Mouse (Mus musculus): ENCODE measurements around the gene Ppy. TPM values are rescaled to one million over a fixed set of nuclear protein-coding genes. Genes with fewer than 3 reads are reported as not detected.

The Ppy gene
- not detected for total RNA-seq (2021)
- long read RNA-seq, experiment 1 = 0 reads
- long read RNA-seq, experiment 2 = 0 reads

DNA sequence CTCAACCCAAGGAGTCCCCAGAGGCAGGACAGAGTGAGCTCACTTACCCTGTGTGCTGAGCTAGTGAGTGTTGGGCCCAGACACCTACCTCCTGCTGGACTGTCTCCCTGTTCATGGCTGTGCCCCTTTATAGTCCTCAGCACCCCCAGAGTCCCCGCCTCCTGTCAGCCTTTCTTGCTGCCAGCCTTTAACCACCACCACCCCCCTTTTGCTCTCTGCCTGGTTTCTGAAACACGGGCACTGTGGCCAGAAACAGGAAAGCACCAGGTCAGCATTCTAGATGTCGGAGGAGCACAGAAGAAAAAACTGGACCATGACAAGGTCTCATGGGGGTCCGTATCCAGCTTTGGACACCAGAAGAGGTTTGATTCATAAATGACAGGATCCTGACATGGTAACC lies at the start of gene Ppy:
Ppy (minus strand) TSS at position 101 of the 400 bp plus-strand sequence.
- no peak for DNase-seq (ENCODE audit: low spot score in 2 of 2)

DNA sequence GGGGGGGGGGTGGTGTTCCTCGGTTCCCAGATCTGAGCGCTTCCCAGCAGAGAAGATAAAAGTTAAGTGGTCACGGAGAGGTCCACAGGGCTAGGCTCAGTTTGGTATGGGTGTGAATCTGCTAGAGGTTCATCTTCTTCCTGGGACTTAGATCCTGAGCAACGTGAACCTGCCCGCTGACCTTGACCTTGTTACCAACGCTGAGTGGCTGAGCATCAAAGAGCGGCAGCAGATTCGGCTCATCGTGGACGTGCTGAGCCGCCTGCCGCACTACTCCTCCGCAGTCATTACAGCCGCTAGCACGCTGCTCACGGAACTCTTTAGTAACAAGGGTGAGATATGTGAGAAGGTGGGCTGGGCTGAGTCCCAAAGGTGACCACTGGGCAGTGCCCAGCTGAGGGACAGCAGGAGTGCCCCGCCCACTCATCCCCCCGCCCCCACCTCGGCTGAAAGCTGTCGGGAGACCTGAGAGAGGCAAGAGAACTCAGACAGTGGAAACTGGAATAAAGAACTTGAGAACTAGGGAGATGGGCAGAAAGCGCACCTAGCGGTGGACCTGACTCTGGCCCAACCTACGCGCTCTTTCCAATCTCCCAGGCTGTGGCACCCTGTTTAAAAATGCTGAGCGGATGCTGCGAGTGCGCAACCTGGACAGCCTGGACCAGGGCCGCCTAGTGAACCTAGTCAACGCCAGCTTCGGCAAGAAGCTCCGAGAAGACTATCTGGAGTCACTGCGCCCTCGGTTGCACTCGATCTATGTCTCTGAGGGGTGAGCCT lies 46.3 kb upstream of the Ppy start:
- DNase-seq (ENCODE audit: low spot score in 2 of 2) = no peak

DNA sequence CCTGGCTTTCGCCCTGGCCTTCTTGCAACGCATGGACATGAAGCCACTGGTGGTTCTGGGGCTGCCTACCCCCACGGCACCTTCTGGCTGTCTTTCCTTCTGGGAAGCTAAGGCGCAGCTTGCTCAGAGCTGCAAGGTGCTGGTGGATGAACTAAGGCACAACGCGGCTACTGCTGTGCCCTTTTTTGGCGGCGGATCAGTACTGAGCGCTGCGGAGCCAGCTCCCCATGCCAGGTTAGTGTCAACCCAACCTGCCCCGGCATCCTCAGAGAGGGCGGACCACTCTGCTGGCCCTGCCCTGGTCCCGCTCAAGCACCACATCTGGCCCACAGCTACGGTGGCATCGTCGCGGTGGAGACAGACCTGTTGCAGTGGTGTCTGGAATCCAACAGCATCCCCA lies 45.4 kb upstream of the Ppy start:
- DNase-seq (ENCODE audit: low spot score in 2 of 2) = no peak

DNA sequence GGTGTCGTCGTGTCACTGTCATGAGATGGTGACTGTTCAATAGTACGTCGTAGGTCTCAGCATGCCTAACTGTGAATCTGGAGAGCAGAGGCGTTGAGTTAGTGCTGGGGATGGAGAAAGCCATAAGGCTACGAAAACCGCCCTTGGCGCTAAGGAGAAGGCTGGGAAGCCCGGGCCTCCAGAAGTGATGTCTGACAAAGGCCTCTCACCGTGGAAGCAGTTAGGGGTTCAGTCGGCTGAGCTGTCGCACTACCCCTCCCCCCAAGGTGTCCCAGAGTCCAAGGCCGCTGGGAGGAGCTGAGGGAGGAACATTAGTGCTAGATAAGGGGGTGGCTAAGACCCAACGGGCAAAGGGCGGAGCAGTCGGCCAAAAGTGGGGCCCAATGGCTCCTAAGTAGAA lies 44.9 kb upstream of the Ppy start:
- DNase-seq (ENCODE audit: low spot score in 2 of 2) = no peak

DNA sequence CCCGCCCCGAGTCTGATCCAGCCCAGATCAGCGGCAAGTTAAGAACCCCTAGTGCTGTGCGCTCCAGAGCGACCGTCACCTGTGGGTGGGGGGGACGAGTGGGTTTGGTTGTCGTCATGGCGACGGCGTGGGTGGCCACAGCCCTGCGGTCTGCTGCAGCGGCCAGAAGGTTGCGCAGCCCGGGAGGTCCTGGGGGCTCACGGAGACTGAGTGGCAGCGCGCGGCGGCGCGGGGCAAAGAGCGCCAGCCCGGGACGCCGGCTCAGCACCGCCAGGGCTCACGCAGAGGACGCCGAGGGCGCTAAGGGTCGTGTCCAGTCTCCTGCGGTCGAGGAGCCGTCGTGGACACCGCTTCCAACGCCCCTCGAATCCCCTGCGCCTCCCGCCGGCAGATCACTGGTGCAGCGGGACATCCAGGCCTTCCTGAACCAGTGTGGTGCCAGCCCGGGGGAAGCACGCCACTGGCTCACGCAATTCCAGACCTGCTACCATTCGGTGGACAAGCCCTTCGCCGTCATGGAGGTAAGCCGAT lies 44.4 kb upstream of the Ppy start, which contains the start of gene Nags:
Nags (plus strand) TSS at position 43 of the 531 bp plus-strand sequence.
- no peak for DNase-seq (ENCODE audit: low spot score in 2 of 2)

DNA sequence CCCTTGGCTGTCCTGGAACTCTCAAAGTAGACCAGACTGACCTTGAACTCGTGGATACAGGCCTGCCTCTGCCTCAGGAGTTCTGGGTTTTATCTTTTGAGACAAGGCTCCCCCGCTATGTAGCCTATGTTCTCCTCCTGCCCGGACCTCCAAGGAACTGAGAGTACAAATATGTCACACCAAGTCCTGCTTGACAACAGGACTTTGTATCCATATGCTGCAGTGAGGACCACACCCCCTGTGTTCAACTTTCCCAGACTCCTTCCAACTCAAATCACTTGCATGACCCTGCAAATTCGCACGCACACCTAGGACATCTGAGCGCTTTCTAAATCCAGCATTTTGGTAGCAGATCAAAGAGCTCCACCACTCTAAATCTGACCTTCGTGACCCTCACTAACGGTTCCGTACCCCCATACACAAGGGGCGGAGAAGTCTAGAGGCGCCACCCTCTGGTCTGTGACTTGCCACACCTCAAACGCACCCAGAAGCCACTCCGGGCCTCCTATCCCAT lies 43.9 kb upstream of the Ppy start:
- no peak for DNase-seq (ENCODE audit: low spot score in 2 of 2)

DNA sequence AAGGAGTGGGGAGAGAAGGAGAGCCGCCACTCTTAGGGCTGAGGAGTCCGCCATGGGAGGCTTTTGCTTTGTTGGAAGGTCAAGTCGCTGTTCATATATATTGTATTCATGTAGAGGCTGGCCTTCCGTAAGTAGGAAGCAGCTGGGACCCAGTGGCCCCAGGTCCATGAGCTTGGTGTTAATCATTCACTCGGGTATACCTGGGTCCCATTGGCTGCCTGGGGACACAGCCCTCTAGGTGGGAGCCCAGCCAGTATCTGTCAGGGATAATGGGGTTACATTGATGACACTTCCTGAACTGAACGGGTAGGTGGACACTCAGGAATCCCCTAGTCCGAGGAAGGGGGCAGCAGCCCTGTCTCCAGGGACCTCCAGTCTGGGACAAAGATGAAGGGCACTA lies 41.2 kb upstream of the Ppy start:
- DNase-seq (ENCODE audit: low spot score in 2 of 2) = no peak

DNA sequence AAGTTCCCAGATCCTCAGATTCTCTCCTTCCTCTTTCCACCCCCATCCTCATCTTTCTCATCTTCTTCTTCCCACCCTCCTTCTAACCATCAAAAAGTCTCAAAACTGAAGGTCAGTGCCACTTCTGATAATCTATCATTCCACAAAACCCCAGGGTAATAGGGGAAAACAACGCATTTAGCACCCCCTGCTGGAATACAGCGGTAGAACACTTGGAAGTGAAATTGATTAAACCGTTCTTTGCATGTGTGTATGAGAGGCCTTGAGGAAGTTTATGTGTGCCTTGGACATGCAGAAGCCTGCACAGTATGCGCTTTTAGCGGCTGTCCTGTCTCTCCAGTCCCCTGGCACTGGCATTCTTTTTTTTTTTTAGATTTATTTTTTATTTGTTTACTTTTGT lies 39.4 kb upstream of the Ppy start:
- peak in 1 of 2 experiments; percentile 46 for DNase-seq (ENCODE audit: low spot score in 2 of 2)

DNA sequence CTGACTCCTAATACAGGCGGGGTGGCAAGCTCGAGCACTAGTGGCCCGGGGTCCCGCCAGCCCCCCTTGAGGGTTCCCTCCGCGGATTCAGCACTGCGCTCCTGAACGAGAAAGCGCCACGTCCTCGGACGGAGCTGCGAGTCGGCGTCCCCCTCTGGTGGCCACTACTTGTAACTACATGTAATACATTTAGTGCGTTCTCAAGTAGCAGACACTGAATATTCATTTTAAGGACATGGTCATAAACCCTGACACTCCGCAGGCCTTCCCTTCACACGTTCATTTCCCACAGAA lies 37.3 kb upstream of the Ppy start:
- peak; percentile 58 to 73 for DNase-seq (ENCODE audit: low spot score in 2 of 2)

DNA sequence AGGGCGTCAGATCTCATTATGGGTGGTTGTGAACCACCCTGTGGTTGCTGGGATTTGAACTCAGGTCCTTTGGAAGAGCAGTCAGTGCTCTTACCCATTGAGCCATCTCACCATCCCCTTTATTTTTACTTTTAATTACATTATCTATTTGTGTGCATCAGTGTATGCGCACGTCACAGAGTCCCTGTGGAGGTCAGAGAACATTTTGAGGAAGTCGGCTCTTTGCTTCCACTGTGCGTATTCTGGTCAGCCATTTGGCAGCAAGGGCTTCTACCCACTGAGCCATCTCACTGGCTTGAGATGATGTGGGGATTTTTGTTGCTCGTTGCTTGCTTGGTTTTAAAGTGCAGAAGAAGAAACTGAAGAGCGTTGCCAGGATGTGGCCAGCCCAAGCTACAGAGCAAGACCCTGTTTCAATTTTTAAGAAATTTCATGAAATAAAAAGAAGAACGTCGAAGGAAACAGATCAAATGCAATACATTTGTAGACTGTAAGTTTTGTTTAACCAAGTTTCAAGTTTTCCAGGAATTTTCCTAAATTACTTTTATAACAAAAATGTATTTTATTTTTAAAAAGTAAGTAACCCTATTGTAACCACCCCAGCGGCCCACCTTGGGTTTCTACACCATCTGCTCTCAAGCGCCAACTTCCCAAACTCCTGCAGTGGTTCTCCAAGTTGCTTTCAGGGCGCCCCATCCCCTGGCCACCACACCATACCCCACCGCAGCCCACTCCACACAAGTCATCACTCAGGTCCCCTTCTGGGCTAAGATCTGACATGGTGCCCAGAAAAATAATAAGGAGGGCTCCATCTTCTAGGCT lies 36.7 kb upstream of the Ppy start:
- DNase-seq (ENCODE audit: low spot score in 2 of 2) = no peak

DNA sequence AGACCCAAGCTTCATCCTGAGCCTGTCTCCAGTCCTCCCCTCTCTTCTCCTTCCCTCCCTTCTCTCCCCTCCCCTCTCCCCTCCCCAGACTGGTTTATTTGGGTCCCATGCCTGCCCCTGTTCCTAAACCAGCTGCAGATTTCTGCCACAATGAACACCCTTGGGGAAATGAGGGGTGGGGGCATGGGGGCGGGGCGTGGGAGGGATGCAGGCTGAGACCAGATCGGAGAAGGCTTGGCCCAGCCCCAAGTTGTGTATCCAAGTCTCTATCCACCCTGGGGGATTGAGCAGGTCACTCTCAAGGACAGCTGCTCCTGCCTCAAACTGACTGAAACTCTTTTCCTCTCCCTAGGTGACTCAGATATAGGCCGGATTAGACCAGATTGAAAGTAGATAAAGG lies 33.4 kb upstream of the Ppy start:
- DNase-seq (ENCODE audit: low spot score in 2 of 2) = no peak

DNA sequence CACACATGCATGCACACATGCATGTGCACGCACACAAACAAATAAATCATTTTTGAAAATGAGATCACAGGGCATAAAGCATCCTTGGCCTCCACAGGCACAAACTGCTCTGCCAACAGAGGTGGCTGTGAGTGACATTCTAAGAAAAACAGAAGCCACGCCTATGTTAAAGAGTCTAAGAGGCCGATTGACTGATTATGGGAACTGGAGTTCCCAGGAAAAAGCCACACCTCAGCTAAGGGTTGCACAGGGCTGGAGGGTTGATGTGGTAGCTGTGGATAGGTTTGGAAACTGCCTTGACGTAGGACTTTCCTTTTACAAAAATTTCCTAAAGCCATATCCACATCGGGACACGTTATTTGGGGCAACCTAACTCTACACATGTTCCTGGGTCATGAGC lies 16.3 kb upstream of the Ppy start:
- DNase-seq (ENCODE audit: low spot score in 2 of 2) = no peak

DNA sequence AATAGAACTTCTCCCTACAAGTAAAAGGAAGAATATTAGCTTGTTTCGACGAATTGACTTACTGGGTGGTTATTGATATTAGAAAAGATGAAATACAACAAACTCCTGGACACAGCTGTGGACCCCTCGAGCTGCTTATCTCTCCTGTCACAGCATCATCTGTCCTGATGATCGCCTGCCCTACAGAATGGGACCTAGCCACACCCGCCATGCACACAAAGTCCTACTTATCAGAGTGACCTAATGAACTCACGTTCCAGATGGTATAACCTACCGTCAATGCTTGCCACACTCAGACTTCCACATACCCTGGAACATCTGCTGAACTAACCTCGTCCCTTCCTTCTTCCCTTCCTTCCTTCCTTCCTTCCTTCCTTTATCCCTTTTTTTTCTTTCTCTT lies 15.1 kb upstream of the Ppy start:
- DNase-seq (ENCODE audit: low spot score in 2 of 2) = no peak

DNA sequence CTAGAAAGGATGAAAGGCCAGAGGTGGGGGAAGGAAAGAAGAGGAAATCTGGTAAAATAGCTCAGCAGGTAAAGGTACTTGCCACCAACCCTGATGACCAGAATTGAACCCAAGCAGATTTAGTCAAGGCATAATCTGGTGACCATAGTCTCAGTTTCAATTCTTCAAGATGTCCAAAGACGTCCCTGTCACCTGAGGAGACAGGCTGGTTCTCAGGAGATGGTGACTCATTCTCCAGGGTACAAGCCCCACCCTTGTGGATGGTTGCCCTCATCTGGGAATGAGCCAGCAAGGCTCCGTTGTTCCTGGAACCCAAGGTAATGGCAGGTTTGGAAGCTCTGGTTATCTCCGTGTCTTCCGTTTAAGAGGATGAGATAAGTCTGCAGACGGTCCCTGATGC lies 10.5 kb upstream of the Ppy start:
- no peak for DNase-seq (ENCODE audit: low spot score in 2 of 2)

DNA sequence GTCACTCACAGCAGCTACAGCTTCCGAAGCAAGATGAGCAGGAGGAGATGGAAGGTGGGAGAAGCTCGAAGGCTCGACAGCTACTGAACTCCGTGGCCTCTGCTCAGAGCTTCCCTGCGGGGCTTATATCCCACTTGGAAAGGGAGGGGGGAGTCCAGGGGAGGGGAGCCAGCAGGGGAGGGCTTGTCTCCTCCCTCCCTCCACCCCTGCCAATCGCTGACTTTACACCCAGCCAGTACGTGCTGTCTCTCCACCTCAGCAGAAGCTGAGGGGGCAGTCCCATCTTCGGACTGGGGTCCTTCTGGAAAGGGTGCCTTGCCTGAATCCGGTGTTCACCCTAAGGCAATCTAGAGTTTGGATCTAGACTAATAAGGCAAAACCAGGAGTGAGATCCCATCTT lies 6.6 kb upstream of the Ppy start, which contains the start of gene Pyy:
Pyy (minus strand) TSS at position 101 of the 400 bp plus-strand sequence.
- no peak for DNase-seq (ENCODE audit: low spot score in 2 of 2)

DNA sequence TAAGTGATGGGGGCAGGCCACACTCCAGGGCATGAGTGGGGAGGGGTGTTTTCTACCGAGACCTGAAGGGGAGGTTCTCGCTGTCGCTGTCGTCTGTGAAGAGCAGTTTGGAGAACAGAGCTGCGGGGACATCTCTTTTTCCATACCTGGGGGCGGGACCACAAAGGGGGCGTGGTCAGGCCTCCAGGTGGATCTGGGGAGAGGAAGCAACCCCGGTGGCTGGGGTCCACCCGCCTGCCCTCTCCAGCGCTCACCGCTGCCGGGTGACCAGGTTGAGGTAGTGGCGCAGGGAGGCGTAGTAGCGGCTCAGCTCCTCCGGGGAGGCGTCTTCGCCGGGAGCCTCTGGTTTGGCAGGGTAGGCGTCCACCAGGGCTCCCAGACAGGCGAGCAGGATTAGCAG lies 5.8 kb upstream of the Ppy start:
- no peak for DNase-seq (ENCODE audit: low spot score in 2 of 2)

DNA sequence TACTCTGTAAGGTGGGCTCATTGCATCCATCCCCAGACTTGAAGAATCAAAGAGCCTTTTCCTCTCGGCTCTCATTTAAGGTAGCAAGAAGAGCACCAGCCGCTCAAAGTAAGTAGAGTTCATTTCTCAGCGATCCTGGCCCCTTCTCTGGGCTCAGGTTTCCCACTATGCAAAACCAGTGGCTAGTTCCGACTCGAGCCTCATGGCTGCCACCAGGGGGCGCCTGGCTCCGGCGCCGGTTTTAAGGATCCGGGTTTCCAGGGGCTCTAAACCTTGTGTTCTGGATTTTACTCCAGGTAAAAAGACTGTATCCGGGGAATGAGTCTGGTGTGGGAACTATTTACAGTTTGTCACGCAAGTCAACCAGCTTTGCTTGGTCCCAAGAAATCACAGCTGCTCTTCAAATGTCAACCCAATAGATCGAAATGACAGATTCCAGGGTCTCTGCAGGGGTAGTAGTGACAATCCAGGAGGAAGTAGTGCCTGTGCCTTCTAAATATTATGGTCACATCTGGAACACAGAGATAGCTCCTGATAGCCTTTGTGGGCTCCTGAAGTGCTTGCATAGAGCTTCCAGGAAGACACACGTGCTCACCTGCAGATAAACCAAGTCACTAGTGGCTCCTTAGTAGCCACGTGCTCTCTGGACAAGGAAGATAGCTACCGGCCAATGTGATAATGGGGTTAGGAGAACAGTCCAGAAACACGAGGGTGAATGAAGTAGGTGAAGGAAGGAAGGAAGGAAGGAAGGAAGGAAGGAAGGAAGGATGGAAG lies 1.6 kb upstream of the Ppy start:
- DNase-seq (ENCODE audit: low spot score in 2 of 2) = peak; percentile 65 to 68

DNA sequence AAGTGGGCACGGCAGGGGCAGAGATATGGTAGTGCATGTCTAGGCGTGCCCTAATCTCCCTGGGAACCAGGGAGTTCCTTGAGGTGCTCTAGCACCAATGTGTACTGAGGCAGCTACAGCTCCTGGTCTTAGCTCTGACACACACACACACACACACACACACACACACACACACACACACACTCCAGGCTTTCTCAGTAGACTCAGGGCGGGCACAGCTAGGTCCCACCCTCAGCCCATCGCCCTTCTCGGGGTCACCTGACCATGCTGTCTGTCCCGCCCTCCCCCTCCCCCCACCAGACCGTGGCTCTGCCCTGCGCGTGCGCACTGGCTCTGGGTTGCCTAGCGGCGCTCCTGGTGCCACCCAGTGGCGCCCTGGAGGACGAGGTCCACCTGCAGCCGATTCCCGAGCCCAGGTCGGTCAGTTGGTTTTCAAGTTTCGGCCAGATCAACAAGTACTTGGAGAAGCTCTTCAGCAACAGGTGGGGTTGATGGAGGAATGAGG lies 4.2 kb downstream of the Ppy start:
- peak; percentile 47 to 51 for DNase-seq (ENCODE audit: low spot score in 2 of 2)

DNA sequence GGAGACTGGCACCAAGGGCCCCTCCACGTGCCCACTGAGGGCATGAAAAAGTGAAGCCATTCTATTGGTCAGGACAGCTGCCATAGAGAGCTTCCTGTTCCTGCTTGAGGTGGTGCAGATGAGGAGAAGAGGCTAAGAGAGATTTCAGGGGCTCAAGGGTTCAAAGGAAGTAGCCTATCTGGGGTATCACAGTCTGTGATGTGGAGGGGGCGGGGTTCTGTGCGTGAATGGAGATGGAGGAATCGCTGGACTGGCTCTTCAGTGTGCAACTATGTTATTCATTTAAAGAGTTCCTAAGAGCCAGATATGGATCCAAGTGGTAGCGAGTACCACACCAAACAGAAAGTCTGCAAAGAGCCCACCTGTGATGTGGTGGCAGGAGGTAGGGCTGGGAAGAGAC lies 4.7 kb downstream of the Ppy start:
- no peak for DNase-seq (ENCODE audit: low spot score in 2 of 2)

DNA sequence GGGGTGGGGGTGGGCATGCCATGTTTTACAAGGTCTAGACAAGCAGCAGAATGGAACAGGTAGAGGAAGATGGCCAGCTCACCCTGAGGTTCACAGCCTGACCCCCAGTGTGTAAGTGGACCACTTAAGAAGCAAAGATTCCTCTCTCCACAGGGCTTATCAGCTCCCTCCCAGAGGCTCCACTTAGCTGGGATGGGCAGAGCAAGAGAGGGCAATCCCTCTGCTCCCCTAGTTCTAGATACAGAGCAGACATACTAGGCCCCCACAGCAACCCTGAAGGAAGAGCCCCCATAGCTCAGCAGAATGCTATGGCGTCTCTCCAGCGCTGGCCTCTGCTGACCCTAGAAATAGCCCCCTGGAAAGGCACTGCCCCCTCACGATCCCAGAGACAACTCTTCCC lies 5.4 kb downstream of the Ppy start:
- DNase-seq (ENCODE audit: low spot score in 2 of 2) = no peak
